Mouse (Mus musculus): Measurements from ENCODE around the gene Spg11.

Gene Spg11

GRCm38 (mm10) chr2:122117961-122118958 lies at the start of gene Spg11:
Spg11 (minus strand) TSS chr2:122118386.
- in situ Hi-C loops (cut with MboI; ENCODE audit: unreplicated experiment in 2 of 2) = loop anchor here (5.0 kb wide), 1 partner anchor 34 kb away; no protein-coding TSS in a partner anchor

GRCm38 (mm10) chr2:122164293-122164692 lies 46.1 kb upstream of the Spg11 start:
- in situ Hi-C loops (cut with MboI; ENCODE audit: unreplicated experiment in 2 of 2) = loop anchor here (5.0 kb wide), 1 partner anchor 92 kb away; no protein-coding TSS in a partner anchor

GRCm38 (mm10) chr2:122163430-122164195 lies 45.4 kb upstream of the Spg11 start:
- in situ Hi-C loops (cut with MboI; ENCODE audit: unreplicated experiment in 2 of 2) = loop anchor here (5.0 kb wide), 1 partner anchor 91 kb away; no protein-coding TSS in a partner anchor

- in situ Hi-C loops (cut with MboI; ENCODE audit: unreplicated experiment in 2 of 2) = loop anchor here (5.0 kb wide), 1 partner anchor 90 kb away; no protein-coding TSS in a partner anchor
Measured at GRCm38 (mm10) chr2:122162529-122162928, 44.3 kb upstream of the Spg11 start.

- in situ Hi-C loops (cut with MboI; ENCODE audit: unreplicated experiment in 2 of 2) = loop anchor here (5.0 kb wide), 1 partner anchor 89 kb away; no protein-coding TSS in a partner anchor
Measured at GRCm38 (mm10) chr2:122161542-122161941, 43.4 kb upstream of the Spg11 start.

- in situ Hi-C loops (cut with MboI; ENCODE audit: unreplicated experiment in 2 of 2) = loop anchor here (5.0 kb wide), 1 partner anchor 88 kb away; no protein-coding TSS in a partner anchor
Measured at GRCm38 (mm10) chr2:122160680-122161079, 42.5 kb upstream of the Spg11 start, which contains the start of gene Trim69. Trim69 (plus strand) TSS chr2:122160700.

- in situ Hi-C loops (cut with MboI; ENCODE audit: unreplicated experiment in 2 of 2) = loop anchor here (5.0 kb wide), 1 partner anchor 87 kb away; no protein-coding TSS in a partner anchor
Measured at GRCm38 (mm10) chr2:122159667-122160066, 41.5 kb upstream of the Spg11 start.

- in situ Hi-C loops (cut with MboI; ENCODE audit: unreplicated experiment in 2 of 2) = no loop called here
Measured at GRCm38 (mm10) chr2:122158362-122158802, 40.2 kb upstream of the Spg11 start.

GRCm38 (mm10) chr2:122157561-122157960 lies 39.4 kb upstream of the Spg11 start:
- in situ Hi-C loops (cut with MboI; ENCODE audit: unreplicated experiment in 2 of 2) = no loop called here

GRCm38 (mm10) chr2:122156051-122156700 lies 38.0 kb upstream of the Spg11 start:
- in situ Hi-C loops (cut with MboI; ENCODE audit: unreplicated experiment in 2 of 2) = no loop called here

GRCm38 (mm10) chr2:122155292-122155691 lies 37.1 kb upstream of the Spg11 start:
- in situ Hi-C loops (cut with MboI; ENCODE audit: unreplicated experiment in 2 of 2) = no loop called here

GRCm38 (mm10) chr2:122154479-122154878 lies 36.3 kb upstream of the Spg11 start:
- in situ Hi-C loops (cut with MboI; ENCODE audit: unreplicated experiment in 2 of 2) = loop anchor here (5.0 kb wide), 1 partner anchor 37 kb away; the partner anchor contains the start of gene Spg11 (in 2 of the 2)

GRCm38 (mm10) chr2:122153681-122154365 lies 35.6 kb upstream of the Spg11 start:
- in situ Hi-C loops (cut with MboI; ENCODE audit: unreplicated experiment in 2 of 2) = loop anchor here (5.0 kb wide), 1 partner anchor 37 kb away; the partner anchor contains the start of gene Spg11 (in 2 of the 2)

GRCm38 (mm10) chr2:122152850-122153249 lies 34.7 kb upstream of the Spg11 start:
- in situ Hi-C loops (cut with MboI; ENCODE audit: unreplicated experiment in 2 of 2) = loop anchor here (5.0 kb wide), 1 partner anchor 36 kb away; the partner anchor contains the start of gene Spg11 (in 2 of the 2)

GRCm38 (mm10) chr2:122151221-122151620 lies 33.0 kb upstream of the Spg11 start:
- in situ Hi-C loops (cut with MboI; ENCODE audit: unreplicated experiment in 2 of 2) = loop anchor here (5.0 kb wide), 1 partner anchor 34 kb away; the partner anchor contains the start of gene Spg11 (in 2 of the 2)

GRCm38 (mm10) chr2:122149716-122150115 lies 31.5 kb upstream of the Spg11 start:
- in situ Hi-C loops (cut with MboI; ENCODE audit: unreplicated experiment in 2 of 2) = loop anchor here (5.0 kb wide), 1 partner anchor 32 kb away; the partner anchor contains the start of gene Spg11 (in 2 of the 2)

GRCm38 (mm10) chr2:122149316-122149715 lies 31.1 kb upstream of the Spg11 start:
- in situ Hi-C loops (cut with MboI; ENCODE audit: unreplicated experiment in 2 of 2) = no loop called here

GRCm38 (mm10) chr2:122148242-122148917 lies 30.2 kb upstream of the Spg11 start:
- in situ Hi-C loops (cut with MboI; ENCODE audit: unreplicated experiment in 2 of 2) = no loop called here
